Comparison of ENCODE assay signal across 10 mouse cellular contexts in genomic region chr5:138934540-138934939, GRCm38 (mm10).
DNase-seq lines count a peak whose midpoint lies in the region; ATAC-seq lines count a peak whose summit lies in the region.
"Had no signal": no experiment of that assay in that cellular context is flagged by ENCODE, and none has a peak within 500 bp of the region (broad histone marks: within the 10 kb centered on the region; RNA-seq: fewer than 3 reads in every experiment).

No protein-coding gene starts in this region.

- no peak overlapping the region for H3K4me3 ChIP-seq in neural tube, embryonic 15.5 days (replicated peaks)
- H3K4me3 ChIP-seq: heart, adult 2 months had no signal

- peaks cover 28% of the 10 kb centered on the region for H3K4me1 ChIP-seq in neural tube, embryonic 15.5 days

- H3K4me2 ChIP-seq in neural tube, embryonic 15.5 days: no peak overlapping the region

- no peak overlapping the region for H3K9ac ChIP-seq in neural tube, embryonic 15.5 days (replicated peaks)

- WGBS in neural tube, embryonic 15.5 days: 8% methylated on average over 6 of the region's 6 CpGs

- peaks cover 18% of the 10 kb centered on the region for H3K27me3 ChIP-seq in neural tube, embryonic 15.5 days (replicated peaks)

- H3K36me3 ChIP-seq in neural tube, embryonic 15.5 days: no peaks in the 10 kb centered on the region

- peak; percentile 47 for DNase-seq in neural tube, embryonic 10.5 days (ENCODE audit: extremely low spot score, low spot score)
- DNase-seq in gastrocnemius, postnatal 25 days: peak; percentile 63
- DNase-seq in kidney, postnatal 25 days: peak; percentile 59 to 78
- DNase-seq in yolk sac, embryonic 10.5 days (ENCODE audit: low spot score): peak; percentile 9
- no peak for DNase-seq in right cerebral cortex, postnatal 4 days
- no peak for DNase-seq in ovary, postnatal 14 days (ENCODE audit: low spot score)
- DNase-seq: cerebellum, adult 9-10 months; heart, adult 2 months; left cerebral cortex, postnatal 4 days had no signal

- H3K27ac ChIP-seq in neural tube, embryonic 15.5 days (replicated peaks): no peak overlapping the region
- H3K27ac ChIP-seq: heart, adult 2 months had no signal

- no peak for ATAC-seq in neural tube, embryonic 15.5 days (ENCODE audit: low FRiP score)

- H3K9me3 ChIP-seq in neural tube, embryonic 15.5 days (replicated peaks): no peaks in the 10 kb centered on the region

Comparison
In these comparisons a context has a peak if more than half of its experiments do, and no peak if none do; other contexts are left out.
1. DNase-seq: peak in neural tube, embryonic 10.5 days (single experiment), gastrocnemius, postnatal 25 days (single experiment), kidney, postnatal 25 days (2 of 2) and yolk sac, embryonic 10.5 days (single experiment); none in right cerebral cortex, postnatal 4 days (single experiment) and ovary, postnatal 14 days (single experiment).